Mouse (Mus musculus) C2C12 (cell line): ENCODE results near the gene Casc3. TPM values are rescaled to one million over a fixed set of nuclear protein-coding genes. Genes with fewer than 3 reads are reported as not detected.

Experiments used
- H3K27me3 ChIP-seq: one replicate; pipeline ENCODE4 v1.6.1; 2011; ENCODE audit not compliant: control insufficient read depth, insufficient read depth, insufficient read length
- H3K36me3 ChIP-seq: one replicate; pipeline ENCODE4 v1.6.1; 2011; ENCODE audit not compliant: control insufficient read depth, insufficient read depth
- H3K4me3 ChIP-seq: one replicate; pipeline ENCODE4 v1.5.1; 2011; ENCODE audit warnings: mild to moderate bottlenecking, control low read depth; ENCODE audit not compliant: poor library complexity, insufficient read depth, severe bottlenecking
- H3K79me2 ChIP-seq: one replicate; pipeline ENCODE4 v1.6.1; 2011; ENCODE audit not compliant: control insufficient read depth, insufficient read depth
- H3K79me3 ChIP-seq: one replicate; pipeline ENCODE4 v1.6.1; 2011; ENCODE audit warnings: low read depth, control low read depth
- H3ac ChIP-seq: one replicate; pipeline ENCODE3; 2011; ENCODE audit warnings: low read depth; ENCODE audit not compliant: control insufficient read depth, insufficient read length
- CEBPB ChIP-seq: IDR thresholded peaks from one replicate; pipeline ENCODE4 v1.6.1; 2011; ENCODE audit warnings: low read depth, mild to moderate bottlenecking, control low read depth, moderate library complexity
- CTCF ChIP-seq: IDR thresholded peaks from one replicate; pipeline ENCODE4 v1.5.1; 2011; ENCODE audit not compliant: control insufficient read depth, insufficient read depth, insufficient read length
- FOSL1 ChIP-seq: IDR thresholded peaks from one replicate; pipeline ENCODE4 v1.8.0; 2011; ENCODE audit warnings: mild to moderate bottlenecking, low read length; ENCODE audit not compliant: poor library complexity, insufficient read depth, severe bottlenecking
- MAX ChIP-seq: IDR thresholded peaks from one replicate; pipeline ENCODE4 v1.6.1; 2011; ENCODE audit warnings: mild to moderate bottlenecking, control low read depth
- MYOD1 ChIP-seq: IDR thresholded peaks from one replicate; pipeline ENCODE4 v1.6.1; 2011; ENCODE audit warnings: low read depth; ENCODE audit not compliant: control insufficient read depth, insufficient read length
- MYOG ChIP-seq: IDR thresholded peaks from one replicate; pipeline ENCODE4 v1.6.1; 2011; ENCODE audit not compliant: control insufficient read depth, insufficient read length; ENCODE audit errors: extremely low read depth
- USF1 ChIP-seq: IDR thresholded peaks from one replicate; pipeline ENCODE4 v1.6.1; 2011; ENCODE audit warnings: low read depth, mild to moderate bottlenecking, control low read depth, moderate library complexity
- polyA plus RNA-seq: library from polyadenylated mRNA; unstranded; fragments of >200 nt; fragmentation: generic; extraction: Trizol; gene quantifications from one replicate; pipeline ENCODE4 v1.2.1, GENCODE M21; 2012; ENCODE audit warnings: missing spikeins

The Casc3 gene
- polyA plus RNA-seq, 1 experiment, result 24.4 TPM

DNA sequence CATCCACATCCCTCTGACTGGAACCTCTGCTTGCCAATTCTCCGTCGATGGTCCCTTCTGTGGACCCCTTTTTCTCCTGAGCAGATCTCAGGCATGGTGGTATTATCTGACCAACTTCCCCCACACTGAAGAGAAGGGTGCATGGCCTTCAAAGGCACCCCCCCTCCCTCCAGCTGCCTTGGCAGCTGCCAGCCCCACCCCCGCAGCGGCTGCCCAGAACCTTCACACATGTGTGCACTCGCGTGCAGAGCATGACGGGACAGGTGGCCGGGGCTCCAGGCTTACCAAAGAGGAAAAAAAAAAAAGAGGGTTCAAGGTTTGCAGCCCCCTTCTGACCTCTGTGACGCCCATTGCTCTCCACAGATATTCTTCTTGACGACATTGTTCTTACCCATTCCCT lies 35.2 kb downstream of the Casc3 start:
- H3K79me3 ChIP-seq, result no peaks in the 10 kb centered on the region
- no peaks in the 10 kb centered on the region for H3K27me3 ChIP-seq
- no peaks in the 10 kb centered on the region for H3K79me2 ChIP-seq
- TF ChIP-seq MYOG, result no peak
- no peak overlapping the region for H3K4me3 ChIP-seq
- H3ac ChIP-seq, result no peak overlapping the region
- H3K36me3 ChIP-seq, result no peaks in the 10 kb centered on the region

DNA sequence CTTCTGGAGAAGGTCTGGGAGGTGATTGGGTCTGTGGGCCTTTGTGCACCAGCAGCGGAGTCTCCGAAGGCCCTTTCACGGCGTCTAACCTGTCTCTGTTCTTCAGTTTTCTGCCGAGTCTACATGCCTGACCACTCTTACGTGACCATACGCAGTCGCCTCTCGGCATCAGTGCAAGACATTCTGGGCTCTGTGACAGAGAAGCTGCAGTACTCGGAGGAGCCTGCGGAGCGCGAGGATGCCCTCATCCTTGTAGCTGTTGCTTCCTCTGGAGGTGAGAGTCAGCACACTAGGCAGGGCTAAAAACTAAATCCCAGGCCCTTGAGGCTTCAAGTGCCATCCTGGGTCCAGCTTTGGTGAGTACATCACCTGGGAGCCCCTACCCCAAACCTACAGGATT lies 41.3 kb downstream of the Casc3 start:
- Histone ChIP-seq H3K4me3 (no peak overlapping the region), H3K79me3 (no peaks in the 10 kb centered on the region), H3K79me2 (no peaks in the 10 kb centered on the region), H3K36me3 (no peaks in the 10 kb centered on the region), H3ac (no peak overlapping the region), H3K27me3 (no peaks in the 10 kb centered on the region)
- TF ChIP-seq CTCF, result no peak
- no peak for TF ChIP-seq FOSL1
- TF ChIP-seq CEBPB, result no peak
- no peak for TF ChIP-seq MYOG
- no peak for TF ChIP-seq USF1
- no peak for TF ChIP-seq MYOD1

DNA sequence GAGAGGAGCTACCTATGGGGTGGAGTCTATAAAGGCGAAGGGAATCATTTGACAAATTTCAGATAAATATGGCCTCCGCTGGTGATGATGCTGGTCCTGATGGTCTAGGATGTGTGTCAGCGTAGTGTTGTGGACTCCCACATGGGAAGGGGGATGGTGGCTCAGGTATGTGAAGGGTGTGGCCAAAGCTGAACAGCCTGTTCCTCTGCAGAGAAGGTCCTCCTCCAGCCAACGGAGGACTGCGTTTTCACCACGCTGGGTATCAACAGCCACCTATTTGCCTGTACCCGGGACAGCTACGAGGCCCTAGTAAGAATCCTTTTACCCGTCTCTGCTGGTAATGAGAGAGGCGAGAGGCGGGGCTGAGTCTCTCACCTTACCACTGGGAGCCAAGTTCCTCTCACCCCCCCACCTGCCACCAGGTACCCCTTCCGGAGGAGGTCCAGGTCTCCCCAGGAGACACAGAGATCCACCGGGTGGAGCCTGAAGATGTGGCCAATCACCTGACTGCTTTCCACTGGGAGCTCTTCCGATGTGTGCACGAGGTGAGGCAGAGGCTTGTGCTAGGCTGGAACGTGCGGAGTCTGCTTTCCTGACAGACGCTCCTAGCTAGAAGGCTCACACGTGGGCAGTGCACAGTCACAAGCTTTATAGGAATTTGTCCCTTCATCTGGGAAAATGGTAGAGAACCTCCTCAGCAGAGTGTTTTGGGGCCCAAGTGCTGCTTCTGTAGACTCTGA lies 42.3 kb downstream of the Casc3 start:
- H3K4me3 ChIP-seq, result no peak overlapping the region
- H3ac ChIP-seq, result no peak overlapping the region
- TF ChIP-seq FOSL1 (no peak), USF1 (no peak), CEBPB (no peak), MYOD1 (no peak), MYOG (no peak), MAX (no peak)
- no peaks in the 10 kb centered on the region for H3K27me3 ChIP-seq
- H3K36me3 ChIP-seq, result no peaks in the 10 kb centered on the region
- no peaks in the 10 kb centered on the region for H3K79me3 ChIP-seq
- H3K79me2 ChIP-seq, result no peaks in the 10 kb centered on the region

DNA sequence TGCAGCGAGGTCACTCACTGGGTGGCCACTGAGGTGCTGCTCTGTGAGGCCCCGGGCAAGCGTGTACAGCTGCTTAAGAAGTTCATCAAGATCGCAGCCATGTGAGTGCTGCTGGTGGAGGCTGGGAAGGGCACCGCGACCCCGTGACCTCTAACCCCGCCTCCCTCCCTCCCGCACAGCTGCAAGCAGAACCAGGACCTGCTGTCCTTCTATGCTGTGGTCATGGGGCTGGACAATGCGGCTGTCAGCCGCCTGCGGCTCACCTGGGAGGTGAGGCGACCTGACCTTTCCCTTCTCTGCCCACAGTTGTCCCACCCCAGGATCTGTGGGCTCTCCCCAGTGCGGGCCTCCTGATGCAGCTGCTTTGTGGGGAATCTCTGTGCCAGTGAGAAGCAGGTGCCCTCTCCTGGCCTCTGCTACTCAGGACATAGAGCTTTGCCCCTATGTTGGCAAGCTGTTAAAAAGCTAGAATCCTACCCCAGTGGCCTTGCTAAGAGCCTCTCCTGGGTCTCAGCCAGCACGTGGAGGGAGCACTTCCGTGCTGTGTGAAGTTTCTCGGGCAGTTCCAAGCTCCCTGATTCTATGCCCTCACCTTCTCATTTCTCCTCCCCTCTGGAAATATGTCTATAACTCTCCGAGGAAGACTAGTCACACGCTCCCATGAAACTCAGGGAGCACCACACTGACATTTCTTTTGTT lies 44.6 kb downstream of the Casc3 start:
- no peak overlapping the region for H3K4me3 ChIP-seq
- no peak for TF ChIP-seq FOSL1
- no peak for TF ChIP-seq MYOG
- no peak for TF ChIP-seq MYOD1
- TF ChIP-seq CEBPB, result no peak
- no peak for TF ChIP-seq USF1
- TF ChIP-seq CTCF, result no peak
- TF ChIP-seq MAX, result no peak
- H3ac ChIP-seq, result no peak overlapping the region

DNA sequence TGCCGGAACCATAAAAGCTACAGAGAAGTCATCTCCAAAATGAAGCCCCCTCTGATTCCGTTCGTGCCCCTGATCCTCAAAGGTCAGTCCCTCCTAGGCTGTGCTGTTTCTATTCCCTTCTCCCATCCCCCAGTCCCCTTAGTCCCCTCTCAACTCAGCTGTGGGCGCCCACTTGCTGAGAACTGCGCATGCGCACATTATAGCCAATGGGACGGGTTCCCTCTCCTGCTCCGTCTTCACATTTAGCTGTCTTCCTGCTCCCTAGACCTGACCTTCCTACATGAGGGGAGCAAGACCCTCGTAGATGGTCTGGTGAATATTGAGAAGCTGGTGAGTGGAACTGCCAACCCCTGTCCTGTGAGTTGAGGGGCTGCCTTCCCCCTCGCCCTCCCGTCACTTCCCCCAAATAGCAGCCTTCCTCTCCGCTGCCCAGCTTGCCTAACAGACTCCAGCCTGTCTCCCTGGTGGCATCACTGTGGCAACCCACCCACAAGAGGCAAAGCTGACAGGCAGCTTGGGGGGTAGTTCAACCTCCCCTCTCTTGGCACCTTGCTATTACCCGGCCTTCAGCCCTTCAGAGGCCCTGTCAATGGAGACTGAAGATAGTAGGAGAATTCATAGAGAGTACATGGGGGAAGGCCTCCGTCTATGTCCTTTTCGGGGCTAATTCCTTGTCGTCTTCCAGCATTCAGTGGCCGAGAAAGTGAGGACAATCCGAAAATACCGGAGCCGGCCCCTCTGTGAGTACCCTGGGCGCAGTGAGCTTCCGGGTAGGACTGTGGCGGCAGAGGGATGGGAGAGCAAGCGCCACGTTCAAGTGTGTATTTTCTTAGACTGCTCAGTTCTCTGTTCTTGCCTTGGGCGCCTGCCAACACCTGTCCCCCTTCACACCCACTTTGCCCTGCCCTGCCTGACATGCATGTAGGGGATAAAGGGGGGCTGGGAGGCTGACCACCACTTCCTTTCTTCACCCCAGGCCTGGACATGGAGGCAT lies 45.7 kb downstream of the Casc3 start:
- no peaks in the 10 kb centered on the region for H3K79me3 ChIP-seq
- no peak for TF ChIP-seq MYOG

More for the DNA sequence above, 44.6 kb downstream of the Casc3 start:
- H3K79me3 ChIP-seq, result no peaks in the 10 kb centered on the region
- H3K79me2 ChIP-seq, result no peaks in the 10 kb centered on the region
- no peaks in the 10 kb centered on the region for H3K27me3 ChIP-seq
- H3K36me3 ChIP-seq, result no peaks in the 10 kb centered on the region

DNA sequence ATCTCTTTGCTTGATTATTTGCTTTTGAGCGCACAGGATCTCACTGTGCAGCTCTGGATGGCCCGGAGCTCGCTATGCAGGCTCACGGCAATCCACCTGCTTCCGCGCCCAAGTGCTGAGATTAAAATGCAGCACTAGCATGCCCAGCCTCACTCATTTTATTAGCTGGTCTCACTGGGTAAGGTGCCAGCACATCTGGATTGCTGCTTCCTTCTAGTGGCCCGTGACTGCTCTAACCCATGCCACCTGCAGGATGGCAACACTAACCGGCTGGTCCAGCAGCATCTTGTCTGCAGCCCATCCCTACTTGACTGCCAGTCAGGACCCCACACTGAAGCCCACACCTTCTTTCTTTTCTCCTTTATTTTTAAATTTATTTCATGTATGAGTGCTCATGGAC lies 49.4 kb downstream of the Casc3 start:
- H3K4me3 ChIP-seq, result no peak overlapping the region
- H3K36me3 ChIP-seq, result no peaks in the 10 kb centered on the region
- no peak overlapping the region for H3ac ChIP-seq
- no peak for TF ChIP-seq CTCF
- no peak for TF ChIP-seq CEBPB
- TF ChIP-seq MAX, result no peak
- no peak for TF ChIP-seq MYOD1
- H3K79me3 ChIP-seq, result no peaks in the 10 kb centered on the region
- H3K79me2 ChIP-seq, result no peaks in the 10 kb centered on the region
- no peaks in the 10 kb centered on the region for H3K27me3 ChIP-seq

More for the DNA sequence above, 45.7 kb downstream of the Casc3 start:
- no peaks in the 10 kb centered on the region for H3K79me2 ChIP-seq
- H3K36me3 ChIP-seq, result no peaks in the 10 kb centered on the region
- no peak overlapping the region for H3ac ChIP-seq
- H3K4me3 ChIP-seq, result no peak overlapping the region
- H3K27me3 ChIP-seq, result no peaks in the 10 kb centered on the region
